Mouse (Mus musculus): ENCODE measurements around the gene Cyp2a5. TPM values are rescaled to one million over a fixed set of nuclear protein-coding genes. Genes with fewer than 3 reads are reported as not detected.
"Not testable (repeated sequence)": the region's sequence is repeated elsewhere in the genome, so short reads cannot be mapped to it uniquely, and the experiment has no call there.

Cyp2a5 gene
- polyA plus RNA-seq (2016; fragmentation: Nextera tagmentation; extraction: Ambion mirVana) = not detected in 2 replicates

DNA sequence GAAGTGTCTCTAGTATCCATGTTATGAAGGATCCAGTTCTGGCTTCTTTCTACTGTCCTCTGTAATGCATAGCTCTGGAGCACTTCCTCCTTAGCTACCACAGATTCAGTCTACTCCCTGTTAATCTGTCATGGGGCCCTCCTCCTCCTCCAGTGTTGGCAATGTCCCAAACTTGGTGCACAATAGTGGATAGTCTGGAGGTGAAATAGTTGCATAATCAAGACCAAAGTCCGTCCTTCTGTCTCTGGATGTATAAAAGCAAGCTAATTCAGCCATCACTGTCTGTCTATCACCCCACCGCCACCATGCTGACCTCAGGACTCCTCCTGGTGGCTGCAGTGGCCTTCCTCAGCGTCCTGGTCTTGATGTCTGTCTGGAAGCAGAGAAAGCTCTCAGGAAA, at the start of gene Cyp2a5:
TSS of gene Cyp2a5 (plus strand) at position 247 of the 400 bp plus-strand sequence.
- not testable (repeated sequence) for H3K27me3 ChIP-seq (ENCODE audit: insufficient read depth, poor library complexity, severe bottlenecking); DNase-seq (ENCODE audit: low spot score); H3K36me3 ChIP-seq; H3K27ac ChIP-seq; H3K4me1 ChIP-seq; H3K9me3 ChIP-seq; H3K4me3 ChIP-seq
- WGBS = 72% methylated on average over 3 of the region's 3 CpGs

DNA sequence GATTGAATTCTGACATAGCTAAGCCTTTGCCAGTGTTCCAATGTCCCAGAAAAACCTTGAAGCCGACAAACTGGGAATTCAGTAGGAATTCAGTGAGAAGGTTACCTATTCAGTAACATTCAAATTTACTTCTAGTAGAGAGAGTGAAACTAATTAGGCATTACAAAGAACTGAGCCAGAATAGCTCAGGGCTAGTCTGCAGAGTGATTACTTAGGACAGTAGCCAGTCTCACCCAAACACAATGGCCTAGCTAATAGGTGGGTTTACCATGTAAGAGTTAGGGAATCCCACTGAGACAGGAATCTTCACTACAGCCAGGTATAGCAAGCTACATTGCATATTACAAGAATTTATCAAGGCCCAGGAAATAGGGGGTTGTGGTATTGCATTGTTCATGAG, 49.1 kb upstream of the Cyp2a5 start:
- 55% methylated on average over 1 of the region's 1 CpGs for WGBS

DNA sequence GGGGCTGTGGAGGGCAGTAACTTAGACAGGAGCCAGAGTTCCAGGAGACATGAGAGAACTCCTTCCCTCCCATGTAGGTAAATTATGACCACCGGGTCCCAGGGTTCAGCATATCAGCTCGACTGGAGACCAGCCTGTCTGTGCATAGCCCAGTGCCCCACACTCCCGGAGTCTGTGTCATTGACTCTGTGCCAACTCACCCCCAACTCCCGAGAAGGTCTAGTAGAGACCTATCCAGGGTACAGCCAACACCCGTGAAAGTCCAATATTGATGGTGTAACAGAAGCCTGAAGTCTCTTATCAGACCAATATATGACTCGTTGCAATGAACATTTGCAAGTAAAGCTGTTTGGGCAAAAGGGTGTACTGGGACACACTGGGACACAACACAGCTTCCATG, 45.1 kb upstream of the Cyp2a5 start:
- DNase-seq (ENCODE audit: low spot score) = no peak
- WGBS = 74% methylated on average over 6 of the region's 6 CpGs
- H3K36me3 ChIP-seq = no peaks in the 10 kb centered on the region
- H3K27ac ChIP-seq = no peak overlapping the region
- H3K27me3 ChIP-seq (ENCODE audit: insufficient read depth, poor library complexity, severe bottlenecking) = no peaks in the 10 kb centered on the region
- no peak overlapping the region for H3K4me3 ChIP-seq
- H3K4me1 ChIP-seq = no peaks in the 10 kb centered on the region
- H3K9me3 ChIP-seq = no peaks in the 10 kb centered on the region

More for the DNA sequence above, 49.1 kb upstream of the Cyp2a5 start:
- not testable (repeated sequence) for H3K36me3 ChIP-seq; H3K9me3 ChIP-seq; H3K4me3 ChIP-seq; H3K27me3 ChIP-seq (ENCODE audit: insufficient read depth, poor library complexity, severe bottlenecking); H3K27ac ChIP-seq; H3K4me1 ChIP-seq; DNase-seq (ENCODE audit: low spot score)

DNA sequence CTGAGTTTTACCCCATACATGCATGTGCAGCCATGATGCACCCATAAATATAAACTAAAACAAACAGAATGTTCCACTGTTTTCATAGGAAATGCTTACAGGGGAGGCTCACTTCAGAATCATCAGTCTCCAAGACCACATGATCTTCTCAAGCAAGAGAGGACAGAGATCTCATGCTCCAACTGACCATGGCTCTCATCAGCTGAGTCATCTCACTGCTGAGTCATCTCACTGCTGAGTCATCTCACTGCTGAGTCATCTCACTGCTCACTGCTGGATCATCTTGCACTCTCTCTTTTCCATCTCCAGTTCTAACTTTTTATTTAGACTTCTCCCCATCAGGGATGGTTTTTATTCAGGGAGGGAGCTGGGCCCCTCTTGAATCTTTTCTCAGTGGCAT, 35.0 kb upstream of the Cyp2a5 start:
- Histone ChIP-seq H3K4me1 (no peaks in the 10 kb centered on the region), H3K36me3 (no peaks in the 10 kb centered on the region), H3K9me3 (no peaks in the 10 kb centered on the region), H3K4me3 (no peak overlapping the region), H3K27ac (no peak overlapping the region), H3K27me3 (ENCODE audit: insufficient read depth, poor library complexity, severe bottlenecking) (no peaks in the 10 kb centered on the region)
- DNase-seq (ENCODE audit: low spot score) = no peak

DNA sequence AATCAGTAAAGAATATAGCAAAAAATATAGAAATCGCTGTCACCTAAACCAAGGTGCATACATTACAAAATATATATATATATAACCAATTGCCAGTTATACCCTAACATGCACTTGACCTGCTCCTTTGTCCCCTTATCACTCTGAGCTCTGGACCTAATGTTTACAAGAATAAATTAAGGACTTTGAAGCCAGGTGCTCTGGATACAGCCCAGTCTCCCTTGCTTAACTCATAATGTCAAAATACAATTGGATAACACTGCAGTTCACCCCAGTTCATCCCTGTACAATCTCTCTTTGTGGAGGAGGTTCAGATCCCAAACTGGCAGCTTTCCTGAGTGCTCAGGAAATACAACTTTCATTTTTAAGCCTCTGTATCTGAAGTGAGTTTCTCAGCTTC, 34.1 kb upstream of the Cyp2a5 start:
- Histone ChIP-seq H3K27me3 (ENCODE audit: insufficient read depth, poor library complexity, severe bottlenecking) (no peaks in the 10 kb centered on the region), H3K27ac (no peak overlapping the region), H3K4me1 (no peaks in the 10 kb centered on the region), H3K36me3 (no peaks in the 10 kb centered on the region), H3K4me3 (no peak overlapping the region), H3K9me3 (no peaks in the 10 kb centered on the region)
- WGBS = 89% methylated on average over 1 of the region's 1 CpGs
- DNase-seq (ENCODE audit: low spot score) = no peak

DNA sequence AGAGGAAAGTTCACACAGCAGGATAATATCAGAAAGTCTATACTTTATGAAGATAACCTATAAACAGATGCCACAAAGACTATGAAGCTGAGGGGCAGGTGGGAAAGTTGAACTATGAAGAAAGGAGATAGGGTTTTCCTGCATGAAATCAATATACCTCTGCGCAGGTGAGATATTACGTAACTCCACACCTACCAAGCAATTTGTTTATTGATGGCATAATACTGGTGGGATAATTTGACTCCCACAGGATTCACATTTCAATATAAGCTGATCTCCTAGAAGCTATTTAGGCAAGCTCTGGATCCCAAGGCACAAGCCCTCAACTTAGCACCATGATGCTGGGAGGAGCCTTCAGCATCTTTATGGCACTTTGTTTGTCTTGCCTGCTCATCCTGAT, 26.5 kb upstream of the Cyp2a5 start, which contains the start of gene Cyp2g1:
TSS of gene Cyp2g1 (plus strand) at position 301 of the 400 bp plus-strand sequence.
- Histone ChIP-seq H3K27me3 (ENCODE audit: insufficient read depth, poor library complexity, severe bottlenecking) (no peaks in the 10 kb centered on the region), H3K9me3 (no peaks in the 10 kb centered on the region), H3K4me3 (no peak within 1 kb of the TSS), H3K4me1 (no peaks in the 10 kb centered on the region), H3K27ac (no peak within 1 kb of the TSS), H3K36me3 (no peaks in the 10 kb centered on the region)
- DNase-seq (ENCODE audit: low spot score) = no peak
- WGBS = 98% methylated on average over 2 of the region's 2 CpGs

DNA sequence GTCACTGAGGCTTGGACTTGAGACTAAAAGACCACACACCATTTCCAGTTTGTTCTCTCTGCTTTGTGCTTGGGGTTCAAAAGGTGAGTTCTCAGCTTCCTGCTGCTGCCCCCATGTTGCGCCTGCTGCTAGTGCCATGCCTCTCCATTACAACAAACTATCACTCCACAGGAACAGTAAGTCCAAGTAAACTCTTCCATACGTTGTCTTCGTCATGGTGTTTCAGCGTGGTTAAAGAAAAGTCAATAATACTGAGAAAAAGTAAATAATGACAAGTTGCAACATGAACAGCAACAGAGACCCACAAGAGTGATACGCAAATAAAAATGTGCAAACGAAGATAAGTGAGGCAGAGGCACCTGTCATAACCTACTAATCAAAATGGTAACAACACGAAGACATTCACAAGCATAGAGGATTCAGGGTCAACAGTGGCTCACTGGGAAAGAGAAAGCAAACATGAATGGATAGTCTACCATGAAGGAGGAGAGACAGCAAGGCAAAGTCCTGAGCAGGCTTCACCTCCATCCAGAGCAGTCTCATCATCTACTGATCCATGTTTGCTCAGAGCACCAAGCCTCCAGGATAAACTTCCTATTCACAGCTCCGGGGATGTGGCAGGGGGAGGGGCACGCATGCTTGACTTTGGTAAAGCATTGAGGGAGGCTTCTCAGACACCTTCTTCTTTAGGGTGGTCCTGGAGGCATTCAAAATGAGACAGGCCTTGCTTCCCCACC, 3.4 kb upstream of the Cyp2a5 start:
- H3K9me3 ChIP-seq; H3K36me3 ChIP-seq; H3K4me1 ChIP-seq; H3K27ac ChIP-seq; DNase-seq (ENCODE audit: low spot score); H3K4me3 ChIP-seq; H3K27me3 ChIP-seq (ENCODE audit: insufficient read depth, poor library complexity, severe bottlenecking): not testable (repeated sequence)
- WGBS = 74% methylated on average over 9 of the region's 9 CpGs

DNA sequence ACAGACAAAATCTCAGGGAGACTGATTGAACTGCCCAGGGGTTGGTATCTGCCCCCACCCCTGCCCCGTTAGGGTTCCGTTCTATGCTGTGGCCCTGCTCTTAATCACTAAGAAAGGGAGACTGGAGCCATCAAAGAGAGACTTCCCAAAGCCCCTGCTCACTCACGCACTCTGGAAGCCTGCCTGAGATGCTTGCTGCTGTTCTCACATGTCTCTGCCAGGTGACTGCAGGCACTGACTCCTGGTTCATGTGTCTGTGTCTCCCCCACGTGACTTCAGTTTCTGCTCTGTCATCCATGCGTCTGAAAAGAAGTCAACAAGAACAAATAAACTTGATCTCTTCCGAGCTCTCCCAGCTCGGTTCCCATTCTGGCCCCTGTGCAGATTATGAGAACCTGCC, 2.4 kb upstream of the Cyp2a5 start:
- WGBS = 64% methylated on average over 7 of the region's 7 CpGs
- DNase-seq (ENCODE audit: low spot score); H3K4me1 ChIP-seq; H3K4me3 ChIP-seq; H3K36me3 ChIP-seq; H3K9me3 ChIP-seq; H3K27ac ChIP-seq; H3K27me3 ChIP-seq (ENCODE audit: insufficient read depth, poor library complexity, severe bottlenecking): not testable (repeated sequence)

DNA sequence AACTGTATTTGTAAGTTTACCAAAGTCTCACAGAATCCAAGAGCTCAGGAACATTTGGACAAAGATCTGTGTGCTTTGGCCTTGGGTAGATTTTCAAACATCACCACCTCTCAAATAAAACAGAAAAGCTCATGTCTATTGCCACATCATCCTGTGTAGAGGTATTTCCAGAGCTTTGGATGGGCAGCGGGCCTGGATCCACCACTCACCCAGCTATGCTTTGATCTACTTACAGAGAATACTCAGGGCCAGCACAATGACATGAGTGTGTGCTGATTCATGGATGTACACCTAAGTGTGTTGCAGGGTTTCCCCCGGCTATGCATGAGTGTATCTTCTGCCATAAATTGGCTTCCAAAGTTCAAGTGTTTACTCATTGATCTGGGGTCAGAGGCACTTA, 8.3 kb downstream of the Cyp2a5 start:
- H3K4me1 ChIP-seq; H3K4me3 ChIP-seq; H3K36me3 ChIP-seq; H3K9me3 ChIP-seq; H3K27ac ChIP-seq; DNase-seq (ENCODE audit: low spot score); H3K27me3 ChIP-seq (ENCODE audit: insufficient read depth, poor library complexity, severe bottlenecking): not testable (repeated sequence)
- 73% methylated on average over 2 of the region's 2 CpGs for WGBS

DNA sequence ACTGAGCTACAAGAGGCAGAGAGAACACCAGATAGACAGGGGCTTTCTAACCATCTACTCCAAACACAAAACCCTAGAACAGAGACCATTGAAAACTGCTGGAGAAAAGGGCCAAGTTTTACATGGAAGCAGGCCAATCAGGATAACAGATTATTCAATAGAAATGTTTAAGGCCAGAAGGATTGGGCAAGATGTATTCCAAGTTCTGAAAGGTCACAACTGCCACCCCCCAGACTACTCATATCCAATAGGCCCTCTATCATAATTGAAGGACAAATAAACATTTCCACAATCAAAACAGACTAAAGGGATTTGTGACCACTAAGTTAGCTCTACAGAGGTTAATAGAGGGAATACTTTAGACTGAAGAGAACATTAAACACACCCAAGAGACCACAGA, 15.0 kb downstream of the Cyp2a5 start:
- H3K27me3 ChIP-seq (ENCODE audit: insufficient read depth, poor library complexity, severe bottlenecking); DNase-seq (ENCODE audit: low spot score); H3K36me3 ChIP-seq; H3K9me3 ChIP-seq; H3K4me1 ChIP-seq; H3K27ac ChIP-seq; H3K4me3 ChIP-seq: not testable (repeated sequence)

DNA sequence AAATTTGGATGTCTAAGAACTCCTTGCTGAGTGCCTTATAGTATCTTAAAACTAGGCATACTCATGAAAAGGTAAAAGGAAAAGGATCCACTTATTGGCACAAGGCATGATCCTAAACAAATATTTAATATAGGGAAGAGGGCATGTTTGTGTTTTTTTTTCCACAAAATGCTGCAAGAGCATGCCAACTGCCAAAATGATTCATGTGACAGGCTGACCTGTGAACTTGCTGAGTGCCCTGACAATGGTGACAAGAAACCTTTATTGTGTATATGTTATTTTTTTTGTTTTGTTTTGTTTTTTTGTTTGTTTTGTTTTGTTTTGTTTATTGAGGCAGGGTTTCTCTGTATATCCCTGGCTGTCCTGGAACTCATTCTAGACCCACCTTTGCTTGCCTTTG, 43.5 kb downstream of the Cyp2a5 start:
- not testable (repeated sequence) for H3K27ac ChIP-seq; H3K27me3 ChIP-seq (ENCODE audit: insufficient read depth, poor library complexity, severe bottlenecking); H3K4me1 ChIP-seq; DNase-seq (ENCODE audit: low spot score); H3K9me3 ChIP-seq; H3K4me3 ChIP-seq; H3K36me3 ChIP-seq

DNA sequence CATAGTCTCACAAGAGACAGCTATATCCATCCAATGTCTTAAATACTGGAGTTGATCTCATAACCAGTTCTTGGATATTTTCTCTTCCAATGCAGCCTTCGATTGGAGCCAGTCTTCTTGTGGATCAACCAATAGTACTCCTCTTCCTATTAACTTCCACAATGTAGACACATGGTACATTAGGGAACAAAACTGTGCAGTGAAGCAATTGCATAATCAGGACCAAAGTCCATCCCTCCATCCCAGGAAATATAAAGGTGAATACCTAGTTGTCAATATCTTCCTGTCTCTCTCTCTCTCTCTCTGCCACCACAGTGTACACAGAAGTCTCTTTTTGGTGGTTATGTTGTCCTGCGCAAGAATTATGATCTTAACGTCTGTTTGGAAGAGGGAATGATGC, 45.5 kb downstream of the Cyp2a5 start:
- DNase-seq (ENCODE audit: low spot score); H3K4me1 ChIP-seq; H3K36me3 ChIP-seq; H3K4me3 ChIP-seq; H3K9me3 ChIP-seq; H3K27ac ChIP-seq; H3K27me3 ChIP-seq (ENCODE audit: insufficient read depth, poor library complexity, severe bottlenecking): not testable (repeated sequence)
- 86% methylated on average over 3 of the region's 3 CpGs for WGBS

All from heart, embryonic 10.5 days (tissue).